Mouse (Mus musculus) T-helper 2 cell (primary cell): Measurements from ENCODE around the gene Cryzl2.

ENCODE experiments used
- in situ Hi-C: fragments of 300-600 bp; cut with MboI, MseI; formaldehyde crosslinking; loops from one replicate; pipeline ENCODE4 v1.15.1; 2025; ENCODE audit warnings: high pct_unique_total_duplicates

Cryzl2 gene

GRCm38 (mm10) chr1:157458421-157459208 lies at the start of gene Cryzl2:
TSS of gene Cryzl2 (plus strand) at chr1:157458577.
- in situ Hi-C loops = no loop called here

- in situ Hi-C loops = no loop called here
These were observed 48.7 kb upstream of the Cryzl2 start for GRCm38 (mm10) chr1:157409648-157410047.

GRCm38 (mm10) chr1:157410937-157411336 lies 47.4 kb upstream of the Cryzl2 start:
- in situ Hi-C loops = no loop called here

DNA sequence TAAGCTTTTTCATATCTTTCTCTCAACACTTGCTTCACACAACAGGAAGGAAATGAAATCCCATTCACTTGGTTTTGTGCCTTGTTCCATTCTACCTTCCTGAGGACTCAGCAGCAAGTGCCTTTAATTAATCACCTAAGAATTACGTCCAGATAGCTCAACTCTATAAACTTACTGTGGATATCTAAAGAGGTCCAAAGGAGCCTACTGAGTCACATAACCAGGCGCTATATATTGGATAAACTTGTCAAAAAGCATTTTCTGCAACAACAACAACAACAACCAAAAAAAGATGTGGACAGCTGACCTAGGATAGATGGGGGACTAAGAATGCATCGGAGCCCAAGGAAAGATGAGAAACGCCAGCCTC lies 47.1 kb upstream of the Cryzl2 start:
- in situ Hi-C loops = no loop called here

- in situ Hi-C loops = no loop called here
These were observed 46.5 kb upstream of the Cryzl2 start for GRCm38 (mm10) chr1:157411711-157412380.

- in situ Hi-C loops = no loop called here
These were observed 45.7 kb upstream of the Cryzl2 start, which contains the start of gene Rasal2 for GRCm38 (mm10) chr1:157412454-157413369. TSS of gene Rasal2 (minus strand) at chr1:157412595.

- in situ Hi-C loops = no loop called here
These were observed 42.6 kb upstream of the Cryzl2 start for GRCm38 (mm10) chr1:157415771-157416170.

- in situ Hi-C loops = no loop called here
These were observed 41.7 kb upstream of the Cryzl2 start for GRCm38 (mm10) chr1:157416628-157417027.

- in situ Hi-C loops = no loop called here
These were observed 41.0 kb upstream of the Cryzl2 start for GRCm38 (mm10) chr1:157417414-157417813.

DNA sequence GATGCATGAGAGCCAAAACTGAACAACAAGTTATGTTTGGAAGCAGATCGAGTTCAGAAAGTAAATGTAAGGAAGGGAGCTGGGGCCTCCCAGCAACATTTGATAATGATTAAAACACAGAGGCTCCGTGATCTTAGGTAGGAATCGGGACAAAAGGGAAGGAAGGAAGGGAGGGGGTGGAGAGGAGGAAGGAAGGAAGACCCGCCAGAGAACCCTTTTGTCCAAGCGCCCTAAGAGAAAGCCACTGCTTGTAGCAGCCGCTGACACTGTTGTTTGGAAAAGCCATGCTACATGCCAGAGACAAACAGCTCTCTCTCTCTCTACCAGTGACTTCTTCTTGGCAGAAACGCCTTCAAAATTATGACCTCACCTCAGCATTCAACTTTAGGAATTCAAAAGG lies 40.5 kb upstream of the Cryzl2 start:
- in situ Hi-C loops = no loop called here

GRCm38 (mm10) chr1:157425741-157426427 lies 32.5 kb upstream of the Cryzl2 start:
- in situ Hi-C loops = no loop called here

GRCm38 (mm10) chr1:157426933-157427332 lies 31.4 kb upstream of the Cryzl2 start:
- in situ Hi-C loops = no loop called here

- in situ Hi-C loops = no loop called here
These were observed 30.8 kb upstream of the Cryzl2 start for GRCm38 (mm10) chr1:157427604-157428003.

- in situ Hi-C loops = no loop called here
These were observed 30.0 kb upstream of the Cryzl2 start for GRCm38 (mm10) chr1:157428366-157428765.

- in situ Hi-C loops = no loop called here
These were observed 25.1 kb upstream of the Cryzl2 start for GRCm38 (mm10) chr1:157433316-157433715.

DNA sequence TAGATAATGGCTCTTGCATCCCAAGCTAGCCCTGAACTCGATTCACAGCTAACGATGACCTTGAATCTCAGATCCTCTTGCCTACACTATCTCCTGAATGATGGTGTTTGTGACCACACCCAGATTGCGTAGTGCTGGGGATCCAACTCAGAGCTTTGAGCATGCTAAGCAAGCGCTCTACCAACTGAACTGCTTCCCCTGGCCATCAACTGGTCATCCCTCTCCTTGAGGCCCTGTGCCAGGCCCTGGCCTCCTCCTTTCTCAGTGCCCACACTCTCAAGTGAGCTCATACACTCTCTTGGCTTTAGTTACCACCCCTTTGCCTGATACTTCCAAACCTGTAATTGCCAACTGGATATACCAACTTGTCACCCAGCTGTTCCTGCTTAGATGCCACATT lies 24.0 kb upstream of the Cryzl2 start:
- in situ Hi-C loops = no loop called here

GRCm38 (mm10) chr1:157435926-157436325 lies 22.5 kb upstream of the Cryzl2 start:
- in situ Hi-C loops = no loop called here

- in situ Hi-C loops = no loop called here
These were observed 20.1 kb upstream of the Cryzl2 start for GRCm38 (mm10) chr1:157438290-157438689.

GRCm38 (mm10) chr1:157439101-157439500 lies 19.3 kb upstream of the Cryzl2 start:
- in situ Hi-C loops = no loop called here

DNA sequence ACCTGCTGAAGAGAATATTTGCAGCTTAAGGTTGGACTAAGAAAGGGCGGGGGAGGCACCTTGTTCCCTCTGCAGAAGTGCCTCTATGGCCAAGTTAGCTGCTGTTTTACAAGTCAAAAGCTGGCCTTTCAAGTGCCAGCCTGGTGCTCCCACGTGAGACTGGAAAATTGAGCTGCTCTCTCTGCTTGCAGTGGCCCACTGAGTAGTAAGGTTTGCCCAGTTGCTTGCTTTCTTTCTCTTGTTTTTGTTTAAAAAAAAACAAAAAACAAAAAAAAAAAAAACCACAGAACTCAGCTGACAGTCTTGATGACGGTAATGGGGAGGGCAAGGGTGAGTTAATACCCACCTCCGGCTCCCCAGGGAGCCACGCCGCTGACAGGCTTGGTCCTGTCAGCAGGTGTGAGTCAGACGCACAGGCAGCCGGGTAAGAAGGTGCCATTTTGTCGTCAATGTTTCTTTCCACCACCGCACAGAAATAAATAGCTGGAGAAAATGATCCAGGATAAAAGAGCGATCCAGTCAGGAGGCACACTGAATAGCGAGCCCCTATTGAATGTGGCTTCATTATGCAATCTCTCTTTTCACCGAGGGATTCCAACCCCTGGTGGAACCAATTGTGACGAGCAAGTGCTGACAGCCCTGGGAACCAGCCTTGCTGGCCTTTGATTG lies 18.3 kb upstream of the Cryzl2 start:
- in situ Hi-C loops = loop anchor here (10.0 kb wide), 1 partner anchor 1475 kb away; no protein-coding TSS in a partner anchor
